Mouse (Mus musculus) cerebellum, postnatal 36 days (tissue): ENCODE measurements at regions not wholly inside any gene's neighbourhood (a gene's known extent, or its start where the extent isn't known, plus 50 kb on each side); places are given as distances from the start of the nearest gene placed in this dataset.
A peak's percentile ranks its signal among the peaks of the same experiment; 100 is the strongest.

ENCODE experiments used
- DNase-seq, 2 experiments: peaks; one replicate each; pipeline ENCODE4 v3.0.0; 2021 to 2022; ENCODE audit warnings: mixed read lengths in 2 of 2

GRCm38 (mm10) chr8:126737032-126737431 is 143.2 kb upstream of the Irf2bp2 start:
- no peak for DNase-seq

GRCm38 (mm10) chr8:126736441-126736962 is 142.7 kb upstream of the Irf2bp2 start:
- no peak for DNase-seq

GRCm38 (mm10) chr8:126735488-126736440 is 142.0 kb upstream of the Irf2bp2 start:
- DNase-seq, result peak; percentile 70 to 75

- no peak for DNase-seq
These were observed 141.1 kb upstream of the Irf2bp2 start for GRCm38 (mm10) chr8:126734743-126735487.

GRCm38 (mm10) chr8:126733779-126734178 is 140.0 kb upstream of the Irf2bp2 start:
- DNase-seq, result no peak

- DNase-seq, result peak; percentile 35 to 39
These were observed 139.5 kb upstream of the Irf2bp2 start for GRCm38 (mm10) chr8:126733307-126733706.

GRCm38 (mm10) chr8:126730017-126730631 is 136.3 kb upstream of the Irf2bp2 start:
- DNase-seq, result no peak

GRCm38 (mm10) chr8:126728987-126729632 is 135.3 kb upstream of the Irf2bp2 start:
- DNase-seq, result no peak

- no peak for DNase-seq
These were observed 134.3 kb upstream of the Irf2bp2 start for GRCm38 (mm10) chr8:126728135-126728534.

GRCm38 (mm10) chr8:126727068-126727467 is 133.3 kb upstream of the Irf2bp2 start:
- DNase-seq, result no peak

- DNase-seq, result no peak
These were observed 129.7 kb upstream of the Irf2bp2 start for GRCm38 (mm10) chr8:126723259-126724122.

- DNase-seq, result no peak
These were observed 127.8 kb upstream of the Irf2bp2 start for GRCm38 (mm10) chr8:126721621-126722020.

- DNase-seq, result no peak
These were observed 126.8 kb upstream of the Irf2bp2 start for GRCm38 (mm10) chr8:126720473-126721145.

- DNase-seq, result no peak
These were observed 126.0 kb upstream of the Irf2bp2 start for GRCm38 (mm10) chr8:126719748-126720147.

- peak; percentile 72 to 80 for DNase-seq
These were observed 123.9 kb upstream of the Irf2bp2 start for GRCm38 (mm10) chr8:126717652-126718155.

GRCm38 (mm10) chr8:126715666-126716065 is 121.9 kb upstream of the Irf2bp2 start:
- no peak for DNase-seq

GRCm38 (mm10) chr8:126713602-126714145 is 119.9 kb upstream of the Irf2bp2 start:
- DNase-seq, result no peak

- DNase-seq, result no peak
These were observed 119.4 kb upstream of the Irf2bp2 start for GRCm38 (mm10) chr8:126713181-126713580.

- peak; percentile 47 to 48 for DNase-seq
These were observed 119.0 kb upstream of the Irf2bp2 start for GRCm38 (mm10) chr8:126712749-126713148.

GRCm38 (mm10) chr8:126708956-126709355 is 115.2 kb upstream of the Irf2bp2 start:
- DNase-seq, result no peak
